Mouse (Mus musculus): Measurements from ENCODE around the gene Gch1. TPM values are rescaled to one million over a fixed set of nuclear protein-coding genes. Genes with fewer than 3 reads are reported as not detected.

Gch1 gene
- polyA plus RNA-seq (2016; fragmentation: Nextera tagmentation; extraction: Ambion mirVana): 1.4 and 2.2 TPM in 2 replicates

DNA sequence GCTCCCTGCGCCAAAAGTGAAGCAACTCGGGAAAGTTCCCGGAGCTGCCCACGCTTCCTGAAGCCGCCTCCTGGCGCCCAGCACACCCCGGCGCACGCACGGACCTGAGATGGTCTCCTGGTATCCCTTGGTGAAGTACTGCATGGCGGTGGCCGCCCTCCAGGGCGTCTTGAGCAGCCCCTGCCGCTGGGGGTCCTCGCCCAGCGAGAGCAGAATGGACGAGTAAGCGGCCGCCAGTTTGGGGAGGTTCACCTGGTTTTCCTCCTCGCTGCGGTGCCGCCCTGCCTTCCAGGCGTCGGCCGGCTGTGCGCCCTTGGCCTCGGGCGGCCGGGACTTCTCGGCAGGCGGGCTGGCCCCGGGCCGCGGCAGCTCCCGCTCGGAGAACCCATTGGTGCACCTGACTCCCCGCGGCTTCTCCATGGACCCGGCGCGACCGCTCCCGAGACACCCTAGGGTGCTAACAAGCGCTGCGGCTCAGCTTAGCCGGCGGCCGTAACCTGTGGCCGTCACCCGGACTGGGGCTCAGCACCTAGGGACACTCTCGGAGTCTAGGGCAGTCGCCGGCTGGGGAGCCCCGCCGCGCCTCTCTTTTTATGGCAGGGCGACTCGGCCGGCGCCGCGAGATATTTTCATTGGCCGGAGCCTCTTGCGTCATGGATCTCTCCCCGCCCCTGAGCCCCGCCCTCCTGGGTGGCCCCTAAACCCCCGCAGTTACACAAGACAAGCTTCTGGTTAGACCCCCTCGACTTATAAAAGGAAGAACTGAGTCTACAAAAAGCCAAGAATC lies at the start of gene Gch1:
TSS of gene Gch1 (minus strand) at position 566 of the 787 bp plus-strand sequence.
- H3K27ac ChIP-seq (replicated peaks): peak within 1 kb of the TSS; percentile 63
- under 1% methylated on average over 68 of the region's 68 CpGs for WGBS
- DNase-seq (ENCODE audit: low spot score): peak; percentile 76

DNA sequence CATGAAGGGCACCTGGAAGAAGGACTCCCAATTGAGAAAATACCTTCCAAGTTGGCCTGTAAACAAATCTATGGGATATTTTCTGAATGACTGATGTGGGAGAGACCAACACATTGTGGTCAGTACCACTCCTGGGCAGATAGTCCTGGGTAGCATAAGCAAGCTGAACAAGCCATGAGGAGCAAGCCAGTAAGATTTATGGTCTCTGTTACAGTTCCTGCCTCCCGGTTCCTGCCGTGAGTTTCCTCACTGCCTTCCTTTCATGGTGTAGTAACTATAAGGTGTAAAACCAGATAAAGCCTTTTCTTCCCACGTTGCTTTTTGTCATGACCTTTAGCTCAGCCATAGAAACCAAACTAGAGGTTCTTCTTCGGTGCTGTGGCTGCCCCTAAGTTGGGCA lies 48.1 kb upstream of the Gch1 start:
- Histone ChIP-seq H3K27me3 (ENCODE audit: low read depth, poor library complexity, severe bottlenecking) (no peaks in the 10 kb centered on the region), H3K36me3 (peaks cover 27% of the 10 kb centered on the region), H3K4me3 (no peak overlapping the region), H3K9me3 (replicated peaks) (peaks cover 13% of the 10 kb centered on the region; the same call in 1 of the 2 replicates), H3K4me1 (no peaks in the 10 kb centered on the region), H3K27ac (replicated peaks) (no peak overlapping the region)
- 94% methylated on average over 4 of the region's 4 CpGs for WGBS
- no peak for DNase-seq (ENCODE audit: low spot score)

More for the DNA sequence above, at the start of gene Gch1:
- Histone ChIP-seq H3K4me1 (peaks cover 10% of the 10 kb centered on the region), H3K4me3 (peak within 1 kb of the TSS; percentile 87), H3K9me3 (replicated peaks) (no peaks in the 10 kb centered on the region), H3K27me3 (ENCODE audit: low read depth, poor library complexity, severe bottlenecking) (peaks cover 25% of the 10 kb centered on the region), H3K36me3 (no peaks in the 10 kb centered on the region)

- peaks cover 13% of the 10 kb centered on the region; the same call in 1 of the 2 replicates for H3K9me3 ChIP-seq (replicated peaks)
- no peaks in the 10 kb centered on the region for H3K27me3 ChIP-seq (ENCODE audit: low read depth, poor library complexity, severe bottlenecking)
- WGBS: 94% methylated on average over 7 of the region's 7 CpGs
- H3K36me3 ChIP-seq: peaks cover 19% of the 10 kb centered on the region
- no peak for DNase-seq (ENCODE audit: low spot score)
- no peak overlapping the region for H3K27ac ChIP-seq (replicated peaks)
- H3K4me1 ChIP-seq: no peaks in the 10 kb centered on the region
- no peak overlapping the region for H3K4me3 ChIP-seq
Measured at GRCm38 (mm10) chr14:47236491-47236890, 47.3 kb upstream of the Gch1 start.

- H3K9me3 ChIP-seq (replicated peaks): peaks cover 13% of the 10 kb centered on the region; the same call in 1 of the 2 replicates
- no peaks in the 10 kb centered on the region for H3K27me3 ChIP-seq (ENCODE audit: low read depth, poor library complexity, severe bottlenecking)
- 79% methylated on average over 5 of the region's 5 CpGs for WGBS
- H3K36me3 ChIP-seq: 0 out of 2 replicates have a peak, but pooled peaks cover 3% of the 10 kb centered on the region
- H3K27ac ChIP-seq (replicated peaks): no peak overlapping the region
- H3K4me1 ChIP-seq: no peaks in the 10 kb centered on the region
- DNase-seq (ENCODE audit: low spot score): no peak
- no peak overlapping the region for H3K4me3 ChIP-seq
Measured at GRCm38 (mm10) chr14:47234526-47235250, 45.5 kb upstream of the Gch1 start.

DNA sequence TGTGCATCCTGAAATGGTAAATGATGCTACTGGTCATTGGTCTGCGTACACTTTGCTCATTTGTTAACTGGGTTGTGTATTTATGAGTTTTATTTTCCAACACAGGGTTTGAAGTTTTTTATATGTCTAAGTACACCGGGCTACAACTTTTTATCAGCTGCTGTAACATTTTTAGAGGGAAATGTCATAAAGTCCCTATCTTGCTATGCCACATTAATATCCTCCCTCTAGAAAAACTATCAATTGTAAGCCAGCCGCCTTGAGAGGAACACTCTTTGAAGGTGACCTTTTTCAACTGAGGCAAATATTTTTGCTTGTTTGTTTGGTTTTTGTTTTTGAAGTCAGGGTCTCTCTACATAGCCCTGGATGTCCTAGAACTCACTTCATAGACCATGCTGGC lies 44.8 kb upstream of the Gch1 start:
- WGBS: 94% methylated on average over 3 of the region's 3 CpGs
- Histone ChIP-seq H3K36me3 (no peaks in the 10 kb centered on the region), H3K4me3 (no peak overlapping the region), H3K27me3 (ENCODE audit: low read depth, poor library complexity, severe bottlenecking) (no peaks in the 10 kb centered on the region), H3K27ac (replicated peaks) (no peak overlapping the region), H3K4me1 (no peaks in the 10 kb centered on the region), H3K9me3 (replicated peaks) (peaks cover 13% of the 10 kb centered on the region; the same call in 1 of the 2 replicates)
- DNase-seq (ENCODE audit: low spot score): no peak

GRCm38 (mm10) chr14:47233602-47234001 lies 44.4 kb upstream of the Gch1 start:
- Histone ChIP-seq H3K36me3 (no peaks in the 10 kb centered on the region), H3K4me1 (no peaks in the 10 kb centered on the region), H3K9me3 (replicated peaks) (peaks cover 13% of the 10 kb centered on the region; the same call in 1 of the 2 replicates), H3K27me3 (ENCODE audit: low read depth, poor library complexity, severe bottlenecking) (no peaks in the 10 kb centered on the region), H3K4me3 (no peak overlapping the region), H3K27ac (replicated peaks) (no peak overlapping the region)
- DNase-seq (ENCODE audit: low spot score): no peak
- WGBS: 83% methylated on average over 2 of the region's 2 CpGs

DNA sequence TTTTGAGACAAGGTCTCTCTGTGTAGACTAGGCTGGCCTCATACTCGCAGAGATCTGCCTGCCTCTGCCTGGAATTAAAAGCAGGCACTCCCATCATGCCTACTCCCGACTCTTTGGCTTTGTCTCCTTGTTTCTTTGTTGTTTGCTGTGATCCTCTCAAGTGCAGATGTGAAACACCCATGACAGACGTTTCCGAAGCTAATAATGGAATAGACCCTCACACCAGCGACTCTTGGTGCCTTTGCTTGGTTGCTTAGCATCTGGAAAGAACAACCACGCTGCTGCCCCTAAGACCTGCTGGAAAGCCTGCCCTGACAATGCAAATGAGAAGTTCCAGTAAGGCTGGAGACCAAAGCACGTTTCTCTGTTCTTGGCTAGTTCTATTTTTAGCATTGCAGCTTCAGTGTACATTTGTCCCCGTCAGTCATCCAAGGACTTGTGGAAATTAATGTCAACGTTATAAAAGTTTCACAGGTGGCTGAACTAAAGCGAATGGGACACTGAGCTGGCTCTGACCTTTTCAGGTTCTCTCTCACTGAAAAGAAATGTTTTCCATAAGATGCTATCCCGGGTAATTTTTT lies 40.7 kb upstream of the Gch1 start:
- 87% methylated on average over 11 of the region's 11 CpGs for WGBS
- no peaks in the 10 kb centered on the region for H3K27me3 ChIP-seq (ENCODE audit: low read depth, poor library complexity, severe bottlenecking)

DNA sequence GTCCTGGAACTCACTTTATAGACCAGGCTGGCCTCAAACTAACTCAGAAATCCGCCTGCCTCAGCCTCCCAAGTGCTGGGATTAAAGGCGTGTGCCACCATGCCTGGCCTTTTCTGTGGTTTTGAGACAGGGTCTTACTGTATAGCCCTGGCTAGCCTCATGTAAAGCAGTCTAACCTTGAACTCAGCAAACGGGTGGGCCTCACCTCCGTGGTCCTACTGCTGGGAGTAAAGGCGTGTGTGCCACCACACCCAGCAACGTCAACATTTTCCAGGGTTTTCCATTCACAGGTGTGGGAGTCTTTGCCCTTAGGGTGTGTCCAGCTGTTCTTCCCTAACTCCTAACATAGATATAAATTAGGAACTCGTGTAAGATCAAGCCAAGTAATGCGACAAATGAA lies 36.7 kb upstream of the Gch1 start:
- Histone ChIP-seq H3K27ac (replicated peaks) (no peak overlapping the region), H3K4me1 (no peaks in the 10 kb centered on the region), H3K36me3 (no peaks in the 10 kb centered on the region), H3K4me3 (no peak overlapping the region), H3K9me3 (replicated peaks) (no peaks in the 10 kb centered on the region), H3K27me3 (ENCODE audit: low read depth, poor library complexity, severe bottlenecking) (no peaks in the 10 kb centered on the region)
- no peak for DNase-seq (ENCODE audit: low spot score)
- 92% methylated on average over 8 of the region's 8 CpGs for WGBS

More for the DNA sequence above, 40.7 kb upstream of the Gch1 start:
- Histone ChIP-seq H3K27ac (replicated peaks) (no peak overlapping the region), H3K36me3 (no peaks in the 10 kb centered on the region), H3K4me3 (no peak overlapping the region), H3K9me3 (replicated peaks) (0 out of 2 replicates have a peak, but pooled peaks cover 1% of the 10 kb centered on the region), H3K4me1 (no peaks in the 10 kb centered on the region)
- DNase-seq (ENCODE audit: low spot score): no peak

GRCm38 (mm10) chr14:47224476-47225325 lies 35.5 kb upstream of the Gch1 start:
- 85% methylated on average over 10 of the region's 10 CpGs for WGBS

DNA sequence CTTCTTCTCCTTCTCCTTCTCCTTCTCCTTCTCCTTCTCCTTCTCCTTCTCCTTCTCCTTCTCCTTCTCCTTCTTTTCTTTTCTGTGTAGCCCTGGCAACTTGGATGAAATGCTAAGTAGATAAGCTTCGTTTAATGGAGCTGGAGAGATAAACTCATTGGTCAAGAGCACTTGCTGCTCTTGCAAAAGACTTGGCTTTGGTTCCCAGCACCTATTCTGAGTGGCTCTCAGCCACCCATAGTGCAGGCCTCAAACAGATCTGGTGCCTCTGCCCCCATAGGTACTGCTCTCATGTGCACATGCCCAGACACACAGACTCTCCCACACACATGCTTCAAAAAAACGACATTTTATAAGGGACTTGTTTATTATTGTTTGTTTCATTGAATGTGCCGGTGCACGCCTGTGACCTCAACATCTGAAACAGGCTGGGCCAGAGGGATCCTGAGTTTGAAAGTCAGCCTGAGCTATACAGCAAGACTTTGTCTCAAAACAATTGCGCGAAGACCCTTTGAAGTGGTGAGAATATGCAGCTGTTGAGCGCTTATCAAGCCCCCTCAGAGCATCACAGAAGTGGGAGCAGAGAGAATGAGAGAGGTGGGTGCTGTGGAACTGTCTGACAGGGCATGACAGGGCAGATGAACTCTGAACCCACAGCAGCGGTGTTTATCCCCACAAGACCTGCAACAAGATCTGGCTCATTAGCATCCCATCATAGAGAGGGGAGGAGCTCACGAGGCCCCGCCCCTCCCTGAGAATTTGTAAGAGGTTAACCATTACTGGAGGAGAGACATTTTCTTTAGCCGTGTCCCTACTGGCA lies 33.6 kb upstream of the Gch1 start:
- WGBS: 84% methylated on average over 11 of the region's 11 CpGs
- H3K9me3 ChIP-seq (replicated peaks): no peaks in the 10 kb centered on the region
- no peak overlapping the region for H3K27ac ChIP-seq (replicated peaks)

More at GRCm38 (mm10) chr14:47224476-47225325, 35.5 kb upstream of the Gch1 start:
- Histone ChIP-seq H3K9me3 (replicated peaks) (no peaks in the 10 kb centered on the region), H3K27ac (replicated peaks) (no peak overlapping the region), H3K4me1 (no peaks in the 10 kb centered on the region), H3K4me3 (no peak overlapping the region), H3K27me3 (ENCODE audit: low read depth, poor library complexity, severe bottlenecking) (no peaks in the 10 kb centered on the region), H3K36me3 (no peaks in the 10 kb centered on the region)
- no peak for DNase-seq (ENCODE audit: low spot score)

GRCm38 (mm10) chr14:47221567-47221966 lies 32.4 kb upstream of the Gch1 start:
- WGBS: 85% methylated on average over 11 of the region's 11 CpGs
- no peak overlapping the region for H3K27ac ChIP-seq (replicated peaks)
- no peak overlapping the region for H3K4me3 ChIP-seq
- no peaks in the 10 kb centered on the region for H3K4me1 ChIP-seq
- no peak for DNase-seq (ENCODE audit: low spot score)
- no peaks in the 10 kb centered on the region for H3K27me3 ChIP-seq (ENCODE audit: low read depth, poor library complexity, severe bottlenecking)
- no peaks in the 10 kb centered on the region for H3K36me3 ChIP-seq
- H3K9me3 ChIP-seq (replicated peaks): no peaks in the 10 kb centered on the region

More for the DNA sequence above, 33.6 kb upstream of the Gch1 start:
- no peak for DNase-seq (ENCODE audit: low spot score)
- H3K27me3 ChIP-seq (ENCODE audit: low read depth, poor library complexity, severe bottlenecking): no peaks in the 10 kb centered on the region
- no peak overlapping the region for H3K4me3 ChIP-seq
- no peaks in the 10 kb centered on the region for H3K36me3 ChIP-seq
- H3K4me1 ChIP-seq: no peaks in the 10 kb centered on the region
